Mouse (Mus musculus) cerebellum, adult (tissue): Measurements from ENCODE around the gene Tiam2.
"Not testable (repeated sequence)": the region's sequence is repeated elsewhere in the genome, so short reads cannot be mapped to it uniquely, and the experiment has no call there.

ENCODE experiments used
- ATAC-seq: cut with Nextera tagmentation; 2 replicates; pipeline ENCODE4 v1.9.2; 2017; ENCODE audit warnings: mild to moderate bottlenecking, moderate library complexity, mixed read lengths; ENCODE audit not compliant: insufficient number of reproducible peaks, low FRiP score, low TSS enrichment

The Tiam2 gene

GRCm38 (mm10) chr17:3337525-3337888 is 11.1 kb downstream of the Tiam2 start:
- ATAC-seq: no peak

- ATAC-seq: no peak
These were observed 12.4 kb downstream of the Tiam2 start for GRCm38 (mm10) chr17:3338821-3339220.

- no peak for ATAC-seq
These were observed 18.5 kb downstream of the Tiam2 start for GRCm38 (mm10) chr17:3344872-3345271.

- no peak for ATAC-seq
These were observed 19.0 kb downstream of the Tiam2 start for GRCm38 (mm10) chr17:3345276-3345885.

GRCm38 (mm10) chr17:3347800-3348199 is 21.4 kb downstream of the Tiam2 start:
- no peak for ATAC-seq

GRCm38 (mm10) chr17:3349331-3349730 is 23.0 kb downstream of the Tiam2 start:
- ATAC-seq: no peak

- no peak for ATAC-seq
These were observed 23.6 kb downstream of the Tiam2 start for GRCm38 (mm10) chr17:3349939-3350338.

GRCm38 (mm10) chr17:3350405-3350804 is 24.0 kb downstream of the Tiam2 start:
- ATAC-seq: no peak

GRCm38 (mm10) chr17:3351668-3352067 is 25.3 kb downstream of the Tiam2 start:
- no peak for ATAC-seq

- not testable (repeated sequence) for ATAC-seq
These were observed 26.8 kb downstream of the Tiam2 start for GRCm38 (mm10) chr17:3353141-3353540.

GRCm38 (mm10) chr17:3354856-3355255 is 28.5 kb downstream of the Tiam2 start:
- ATAC-seq: no peak

GRCm38 (mm10) chr17:3356633-3357365 is 30.4 kb downstream of the Tiam2 start:
- no peak for ATAC-seq

GRCm38 (mm10) chr17:3360236-3360635 is 33.9 kb downstream of the Tiam2 start:
- no peak for ATAC-seq

- no peak for ATAC-seq
These were observed 35.4 kb downstream of the Tiam2 start for GRCm38 (mm10) chr17:3361751-3362150.

- ATAC-seq: no peak
These were observed 36.8 kb downstream of the Tiam2 start for GRCm38 (mm10) chr17:3363216-3363615.

- no peak for ATAC-seq
These were observed 40.4 kb downstream of the Tiam2 start for GRCm38 (mm10) chr17:3366741-3367140.

GRCm38 (mm10) chr17:3368386-3368785 is 42.0 kb downstream of the Tiam2 start:
- no peak for ATAC-seq

GRCm38 (mm10) chr17:3369631-3370030 is 43.3 kb downstream of the Tiam2 start:
- no peak for ATAC-seq

GRCm38 (mm10) chr17:3378606-3379005 is 52.2 kb downstream of the Tiam2 start:
- ATAC-seq: no peak

- ATAC-seq: no peak; the same call in 1 of the 2 replicates
These were observed 53.6 kb downstream of the Tiam2 start for GRCm38 (mm10) chr17:3379753-3380588.

- ATAC-seq: no peak
These were observed 59.0 kb downstream of the Tiam2 start for GRCm38 (mm10) chr17:3385391-3385790.
